Mouse (Mus musculus) brain, adult 2 months (tissue): ENCODE results near the gene Prr19.
A peak's percentile ranks its signal among the peaks of the same experiment; 100 is the strongest.

Source experiments
- DNase-seq: peaks from one replicate; pipeline ENCODE4 v3.0.0; 2011; ENCODE audit warnings: low read depth, low spot score

Gene Prr19

DNA sequence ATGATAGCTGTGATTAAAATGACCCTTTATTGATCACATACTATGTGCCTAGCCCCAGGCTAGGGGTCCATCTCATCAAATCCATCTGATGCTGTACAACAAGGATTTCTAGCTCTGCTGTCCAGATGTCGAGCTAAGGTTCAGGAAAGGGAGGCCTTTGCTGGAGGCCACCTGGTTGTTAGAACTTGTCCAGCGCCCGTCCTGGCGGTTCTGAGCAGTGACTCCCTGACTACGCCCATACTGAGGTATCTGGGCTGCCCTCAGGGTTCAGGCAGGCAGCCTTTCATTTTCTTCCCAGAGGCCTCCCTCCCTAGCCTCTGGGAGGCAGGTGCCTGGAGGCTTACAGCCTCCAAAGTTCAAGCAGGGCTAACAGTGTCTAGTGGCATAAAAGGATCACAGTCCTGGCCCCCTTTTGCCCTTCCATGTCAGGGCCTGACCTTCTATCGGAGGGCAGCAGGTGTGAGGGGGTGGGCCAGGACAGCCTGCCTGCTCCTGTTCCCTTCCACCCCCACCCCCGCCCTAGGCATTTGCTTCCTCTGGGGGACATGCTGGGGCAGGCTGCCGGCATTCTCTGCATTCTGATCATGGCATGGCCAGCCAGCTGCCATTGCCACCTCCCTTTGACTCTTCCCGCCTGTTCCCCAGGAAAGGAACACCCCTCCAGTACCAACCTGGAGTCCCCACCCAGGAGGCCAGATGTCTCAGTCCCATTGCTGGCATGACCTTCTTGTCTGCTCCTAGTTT lies 25.5 kb upstream of the Prr19 start:
- DNase-seq: no peak

DNA sequence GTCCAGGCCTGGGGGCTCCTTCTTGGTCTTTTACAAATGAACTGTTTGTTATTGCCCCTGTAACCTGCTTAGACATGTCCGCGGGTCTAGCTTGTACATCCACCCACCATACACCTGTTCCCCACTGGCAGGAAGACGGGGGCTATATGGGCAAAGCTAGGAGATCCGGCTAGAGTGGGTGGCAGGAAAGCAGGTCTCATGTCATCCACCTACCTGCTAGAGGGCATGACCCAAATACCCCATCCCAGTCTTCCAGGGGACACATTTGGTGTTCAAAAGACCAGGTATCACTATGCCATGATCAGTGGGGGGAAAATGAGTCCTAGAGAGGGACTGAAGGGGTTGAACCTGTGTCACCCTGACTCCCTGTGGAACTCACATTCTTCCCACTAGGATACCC lies 23.8 kb upstream of the Prr19 start:
- no peak for DNase-seq

DNA sequence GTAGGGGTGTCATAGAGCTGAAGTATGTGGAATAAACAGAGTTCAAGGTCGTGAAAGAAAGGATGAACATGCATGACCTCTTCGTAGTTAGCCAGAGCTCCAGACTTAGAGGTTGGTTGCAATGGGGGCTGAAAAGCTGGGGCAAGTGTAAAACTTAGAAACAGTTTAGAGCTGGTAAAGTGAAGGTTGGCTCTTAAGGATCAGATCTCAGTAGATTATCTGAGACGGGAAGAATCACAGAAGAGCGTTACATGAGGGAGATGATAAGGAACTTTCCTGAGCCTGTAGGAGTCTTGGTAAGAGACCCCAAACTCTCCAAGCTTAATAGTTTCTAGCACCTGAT lies 23.2 kb upstream of the Prr19 start:
- DNase-seq: no peak

DNA sequence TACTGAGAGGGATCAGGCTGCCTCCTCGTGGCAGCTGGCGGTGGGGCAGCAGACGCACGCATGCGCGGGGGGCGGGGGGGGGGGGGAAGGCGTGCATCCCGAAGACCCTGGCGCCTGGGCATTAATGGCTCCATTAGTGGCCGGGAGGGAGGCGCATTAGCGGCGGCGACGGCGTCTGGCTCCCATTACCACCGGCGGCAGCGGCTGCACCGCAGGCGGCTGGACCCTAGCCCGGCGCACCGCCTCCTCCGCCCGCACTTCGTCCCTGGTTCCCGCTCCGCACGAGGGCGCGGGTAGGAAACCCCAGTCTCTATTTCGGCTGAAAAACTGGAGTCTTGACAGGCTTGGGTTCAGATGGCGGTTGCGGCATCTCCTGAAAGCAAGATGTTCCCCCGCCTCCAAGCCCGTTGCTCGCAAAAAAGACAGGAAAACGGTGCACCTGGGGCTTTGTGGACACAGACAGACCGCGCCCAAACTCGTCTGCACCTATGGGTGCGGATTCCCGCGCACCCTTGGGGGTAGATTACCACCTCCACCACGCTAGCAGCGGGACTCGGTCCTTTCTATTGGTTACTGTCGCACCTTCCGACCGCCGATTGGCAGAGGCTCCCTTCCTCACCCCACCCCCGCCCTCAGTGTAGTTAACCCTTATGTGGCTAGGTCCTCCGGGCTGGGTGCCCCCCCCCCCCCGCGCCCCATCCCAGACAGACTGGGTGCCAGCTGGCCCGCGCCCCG lies 22.7 kb upstream of the Prr19 start:
- peak; percentile 97 for DNase-seq

DNA sequence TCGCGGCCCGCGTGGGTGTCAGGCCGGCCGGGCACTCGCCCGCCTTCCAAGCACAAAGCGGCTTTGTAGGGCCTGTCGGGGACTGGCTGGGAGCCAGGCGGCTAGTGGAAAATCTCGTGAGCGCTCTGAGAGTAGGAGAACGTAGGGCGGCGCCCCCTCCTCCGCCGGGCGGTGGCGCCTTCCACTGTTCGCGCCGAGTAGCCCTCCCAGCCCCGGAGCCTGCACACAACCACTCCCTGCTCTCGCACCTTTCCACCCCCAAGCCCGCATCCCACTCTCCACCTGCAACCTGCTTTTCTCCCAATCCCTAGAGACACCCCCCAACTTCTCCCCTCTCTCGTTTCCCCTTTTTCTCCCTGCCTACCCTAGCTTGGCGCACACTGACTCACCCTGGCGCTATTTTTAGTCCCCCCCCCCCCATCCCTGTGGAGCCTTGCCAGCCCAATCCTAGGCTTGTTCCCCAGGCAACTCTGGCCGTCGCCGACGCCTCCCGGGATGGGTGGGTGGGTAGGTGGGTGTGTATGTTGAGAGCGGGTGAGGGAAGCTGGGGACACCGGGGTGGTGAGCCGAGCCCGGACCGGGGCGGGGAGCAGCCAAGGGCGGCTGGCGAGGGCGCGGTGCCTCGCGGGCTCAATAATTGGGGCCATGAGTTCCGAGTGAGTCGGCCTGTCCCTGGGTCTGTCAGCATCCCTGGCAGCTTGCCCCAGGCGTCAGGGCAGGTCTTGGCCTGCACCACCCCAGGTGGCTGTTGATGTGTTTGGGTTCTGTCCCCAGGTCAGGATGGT lies 21.9 kb upstream of the Prr19 start:
- peak; percentile 96 for DNase-seq

DNA sequence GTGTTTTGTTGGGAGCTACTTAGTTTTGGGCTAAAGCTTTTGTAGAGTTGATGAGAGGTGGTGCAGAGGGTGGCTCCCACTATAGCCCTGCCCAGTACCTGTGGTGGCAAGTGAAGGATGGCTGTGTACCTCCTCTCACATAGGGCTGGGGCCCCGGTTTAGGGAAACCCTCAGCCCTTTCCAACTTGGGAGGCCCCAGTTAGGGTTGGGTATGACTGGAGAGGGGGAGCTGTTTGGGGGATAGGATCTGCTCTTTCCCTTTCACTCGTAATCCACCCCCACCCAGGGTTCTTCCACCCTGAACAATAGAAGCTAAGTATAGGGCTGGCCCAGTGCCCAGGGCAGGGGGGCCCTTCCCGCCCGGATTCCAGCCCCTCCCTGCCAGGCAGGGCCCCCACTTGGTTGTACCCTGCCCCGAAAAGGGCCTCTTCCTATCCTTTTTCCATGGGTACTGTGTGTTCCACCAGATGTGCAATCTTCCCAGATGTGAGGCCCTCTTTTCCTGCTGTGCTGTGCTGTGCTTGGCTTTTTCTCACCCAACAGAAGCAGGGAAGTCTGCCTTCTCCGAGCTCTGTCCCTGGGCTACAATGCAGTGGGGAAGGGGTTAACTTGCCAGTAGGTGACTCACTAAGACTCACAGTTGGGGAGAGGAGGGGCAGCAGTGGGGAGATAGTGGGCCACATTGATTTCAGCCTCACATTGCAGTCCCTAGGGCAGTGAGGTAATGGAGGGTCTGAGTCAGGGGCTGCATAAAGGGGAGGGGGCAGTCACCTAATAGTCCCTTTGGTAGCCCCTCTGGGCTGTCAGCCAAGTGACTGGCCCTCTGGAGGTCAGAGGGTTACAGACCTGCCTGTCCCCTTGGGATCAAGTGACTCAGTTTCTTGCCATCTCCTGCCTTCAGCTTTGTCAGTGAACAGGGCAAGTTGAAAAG lies 21.1 kb upstream of the Prr19 start:
- peak; percentile 79 for DNase-seq

DNA sequence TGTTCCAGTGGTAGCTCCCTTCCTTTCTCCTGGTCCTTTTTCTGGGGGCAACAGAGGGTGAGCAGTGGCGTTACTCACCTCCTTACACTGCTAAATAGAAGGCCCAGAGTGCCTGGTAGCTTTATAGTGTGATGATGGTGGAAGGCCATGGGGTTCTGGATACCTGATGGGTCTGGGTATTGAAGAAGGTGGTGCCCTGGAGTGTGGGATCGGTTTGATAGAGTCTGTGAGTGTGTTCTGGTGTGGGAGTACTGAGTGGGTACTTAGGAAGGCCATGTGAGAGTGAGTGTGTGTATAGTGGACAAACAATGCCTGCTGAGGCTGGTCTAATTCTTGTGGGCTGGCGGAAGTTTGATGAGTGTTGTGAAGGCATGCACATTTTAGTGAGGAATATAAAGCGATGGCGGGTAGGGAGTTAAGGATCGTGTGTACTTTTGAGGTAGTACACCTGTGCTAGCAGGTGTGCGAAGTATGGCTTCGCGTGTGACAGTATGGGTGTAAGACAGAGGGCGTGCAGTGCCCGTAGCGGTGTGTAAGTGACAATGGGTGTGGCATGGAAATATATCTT lies 20.0 kb upstream of the Prr19 start:
- DNase-seq: no peak

DNA sequence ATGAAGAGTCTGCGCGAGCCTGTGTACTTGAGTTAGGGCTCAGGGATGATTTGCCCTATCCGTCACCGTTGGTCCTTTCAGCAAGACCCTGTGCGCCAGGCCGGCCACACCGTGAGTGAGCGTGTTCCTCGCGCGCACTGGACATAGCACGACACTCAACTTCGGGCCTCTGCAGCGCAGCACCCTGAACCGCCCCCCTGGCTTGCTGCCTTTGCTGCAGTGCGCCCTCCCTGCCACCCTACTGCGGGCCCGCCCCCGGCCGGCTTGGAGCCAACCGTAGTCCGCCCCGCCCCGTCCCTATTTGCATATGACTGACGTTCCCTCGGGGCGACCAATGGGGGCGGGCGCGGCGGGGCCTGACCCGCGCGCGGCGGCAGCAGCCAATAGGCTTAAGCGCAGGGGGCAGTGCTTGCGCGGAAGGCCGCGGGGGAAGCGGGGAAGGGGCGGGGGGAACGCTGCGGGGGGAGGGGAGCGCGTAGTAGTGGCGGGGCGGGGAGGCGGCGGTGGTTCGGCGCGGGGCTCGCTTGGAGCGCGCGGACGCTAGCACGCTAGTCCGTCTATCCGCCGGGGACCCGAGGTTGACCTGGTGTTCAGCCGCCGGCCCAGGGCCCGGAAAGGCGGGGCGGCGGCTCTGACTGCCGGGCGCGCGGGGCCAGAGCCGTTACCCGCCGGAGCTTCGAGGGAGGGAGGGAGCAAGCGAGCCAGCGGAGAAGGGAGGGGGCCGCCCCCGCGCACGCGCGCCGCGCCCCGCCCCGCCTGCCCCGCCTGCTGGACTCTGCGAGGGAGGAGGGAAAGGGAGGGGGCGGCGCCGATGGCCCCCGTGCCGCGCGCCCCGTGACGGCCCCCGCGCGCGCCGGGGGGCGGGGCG lies 19.2 kb upstream of the Prr19 start:
- DNase-seq: peak; percentile 99

DNA sequence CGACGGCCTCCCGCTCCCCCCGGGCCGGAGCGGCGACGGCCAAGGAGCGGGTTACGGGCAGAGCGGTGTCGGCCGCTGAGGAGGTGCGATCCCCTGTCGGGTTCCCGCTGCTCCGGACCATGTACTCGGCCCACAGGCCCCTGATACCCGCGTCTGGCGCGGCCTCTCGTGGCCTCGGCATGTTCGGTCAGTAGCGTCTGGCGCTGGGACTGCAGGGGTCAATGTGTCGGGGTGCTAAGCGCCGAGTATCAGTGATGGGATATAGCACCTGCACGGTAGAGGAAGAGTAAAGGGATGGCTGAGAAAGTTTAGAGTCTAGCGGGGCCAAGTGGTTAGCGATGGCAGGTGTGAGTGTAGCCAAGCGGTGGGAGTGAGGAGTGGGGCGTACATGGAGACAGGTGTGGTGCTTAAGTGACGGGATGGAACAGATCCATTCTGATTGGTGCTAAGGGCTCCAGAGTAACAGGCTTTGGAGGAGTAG lies 18.4 kb upstream of the Prr19 start:
- peak; percentile 67 for DNase-seq

DNA sequence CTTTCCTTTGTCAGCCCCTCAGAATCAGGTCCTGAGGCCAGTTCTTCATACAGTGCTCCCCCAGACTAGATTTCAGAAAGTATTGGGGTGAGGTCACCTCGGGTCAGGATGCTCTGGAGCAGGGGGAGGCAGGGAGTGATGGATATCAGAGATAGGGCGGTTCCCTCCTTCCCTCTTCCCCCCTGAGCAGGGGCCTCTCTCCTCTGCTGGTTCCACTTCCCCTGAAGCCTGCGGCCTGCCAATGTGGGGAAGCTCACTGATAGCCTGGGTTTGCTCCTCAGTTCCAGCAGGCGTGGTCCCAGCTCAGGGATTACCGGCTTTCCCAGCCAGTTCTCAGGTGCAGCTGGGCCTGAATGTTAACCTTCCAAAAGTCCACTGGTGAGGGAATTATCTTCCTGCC lies 17.6 kb upstream of the Prr19 start:
- no peak for DNase-seq

DNA sequence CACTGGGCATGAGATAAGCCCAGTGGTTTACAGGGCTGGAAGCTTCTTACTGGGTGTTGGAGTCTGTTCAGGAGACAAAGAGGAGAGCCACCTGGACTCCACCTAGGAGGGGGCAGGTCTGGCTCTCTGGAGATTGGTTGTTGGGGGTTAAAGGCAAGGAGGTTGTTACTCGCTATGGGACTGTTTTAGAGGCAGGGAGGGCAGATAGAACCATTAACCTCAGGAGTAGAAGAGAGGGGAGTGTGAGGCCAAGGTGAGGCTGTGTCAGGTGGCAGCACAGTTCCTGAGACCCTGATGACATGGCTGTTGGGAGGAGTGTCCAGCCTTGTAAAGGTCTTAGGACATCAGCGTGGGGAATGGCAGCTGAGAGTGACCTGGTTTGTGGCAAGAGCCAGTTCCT lies 17.0 kb upstream of the Prr19 start:
- no peak for DNase-seq

DNA sequence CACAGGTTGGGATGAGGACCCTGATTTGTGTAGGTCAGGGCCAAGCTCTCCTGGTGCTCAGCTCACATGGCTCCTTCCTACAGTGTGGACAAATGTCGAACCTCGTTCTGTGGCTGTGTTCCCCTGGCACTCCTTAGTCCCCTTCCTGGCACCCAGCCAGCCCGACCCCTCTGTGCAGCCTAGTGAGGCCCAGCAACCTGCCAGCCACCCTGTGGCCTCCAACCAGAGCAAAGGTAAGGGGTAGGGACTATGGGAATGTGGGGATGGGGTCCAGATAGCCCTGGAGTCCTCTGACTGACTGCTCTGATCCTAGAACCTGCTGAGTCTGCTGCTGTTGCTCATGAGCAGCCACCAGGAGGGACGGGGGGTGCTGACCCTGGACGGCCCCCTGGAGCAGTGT lies 16.4 kb upstream of the Prr19 start:
- DNase-seq: no peak

DNA sequence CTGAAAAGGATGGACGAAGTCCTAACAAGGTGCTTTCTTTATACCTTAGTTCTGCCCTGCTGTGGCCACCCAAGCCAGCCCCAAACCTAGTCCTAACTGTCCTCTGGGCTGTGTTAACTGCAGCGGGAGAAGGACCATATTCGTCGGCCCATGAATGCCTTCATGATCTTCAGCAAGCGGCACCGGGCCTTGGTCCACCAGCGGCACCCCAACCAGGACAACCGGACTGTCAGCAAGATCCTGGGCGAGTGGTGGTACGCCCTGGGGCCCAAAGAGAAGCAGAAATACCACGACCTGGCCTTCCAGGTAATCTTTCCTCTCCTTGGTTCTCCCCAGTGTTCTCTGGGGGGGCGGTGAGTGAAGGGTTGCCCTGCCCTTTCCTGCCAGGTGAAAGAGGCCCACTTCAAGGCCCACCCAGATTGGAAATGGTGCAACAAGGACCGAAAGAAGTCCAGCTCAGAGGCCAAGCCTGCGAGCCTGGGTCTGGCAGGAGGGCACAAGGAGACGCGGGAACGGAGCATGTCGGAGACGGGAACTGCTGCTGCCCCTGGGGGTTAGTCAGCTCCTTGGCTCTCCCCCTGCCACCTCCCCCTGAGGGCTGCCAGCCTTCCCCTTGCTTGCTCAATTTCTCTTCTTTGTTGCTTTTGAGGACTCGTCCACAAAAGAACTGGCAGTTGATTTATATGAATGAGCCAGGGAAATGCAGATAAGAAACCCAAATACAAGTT lies 15.5 kb upstream of the Prr19 start:
- DNase-seq: no peak

DNA sequence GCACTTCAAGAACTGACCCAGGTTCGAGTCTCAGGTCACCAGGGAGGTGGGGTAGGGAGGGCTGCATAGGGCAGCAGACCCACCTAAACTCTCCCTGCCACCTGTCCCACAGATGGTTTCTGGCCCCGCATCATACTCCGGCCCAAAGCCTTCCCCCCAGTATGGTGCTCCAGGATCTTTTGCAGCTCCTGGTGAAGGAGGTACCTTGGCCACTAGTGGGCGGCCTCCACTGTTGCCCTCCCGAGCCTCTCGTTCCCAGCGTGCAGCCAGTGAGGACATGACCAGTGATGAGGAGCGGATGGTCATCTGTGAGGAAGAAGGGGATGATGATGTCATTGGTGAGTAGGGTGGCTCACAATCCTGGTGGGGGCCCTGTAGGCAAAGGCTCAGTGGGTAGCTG lies 14.2 kb upstream of the Prr19 start:
- DNase-seq: no peak

DNA sequence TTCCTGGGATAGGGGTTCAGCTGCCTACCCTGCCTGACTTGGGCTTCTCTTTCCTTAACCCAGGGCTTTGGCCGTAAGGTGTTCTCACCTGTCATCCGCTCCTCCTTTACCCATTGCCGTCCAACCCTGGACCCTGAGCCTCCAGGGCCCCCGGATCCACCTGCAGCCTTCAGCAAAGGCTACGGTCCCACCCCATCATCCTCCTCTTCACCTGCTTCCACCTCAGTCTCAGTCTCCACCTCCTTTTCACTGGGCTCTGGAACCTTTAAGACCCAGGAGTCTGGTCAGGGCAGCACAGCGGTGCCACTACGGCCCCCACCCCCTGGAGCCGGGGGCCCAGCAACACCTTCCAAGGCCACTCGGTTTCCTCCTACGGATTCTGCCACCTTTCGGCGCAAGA lies 13.2 kb upstream of the Prr19 start:
- no peak for DNase-seq

DNA sequence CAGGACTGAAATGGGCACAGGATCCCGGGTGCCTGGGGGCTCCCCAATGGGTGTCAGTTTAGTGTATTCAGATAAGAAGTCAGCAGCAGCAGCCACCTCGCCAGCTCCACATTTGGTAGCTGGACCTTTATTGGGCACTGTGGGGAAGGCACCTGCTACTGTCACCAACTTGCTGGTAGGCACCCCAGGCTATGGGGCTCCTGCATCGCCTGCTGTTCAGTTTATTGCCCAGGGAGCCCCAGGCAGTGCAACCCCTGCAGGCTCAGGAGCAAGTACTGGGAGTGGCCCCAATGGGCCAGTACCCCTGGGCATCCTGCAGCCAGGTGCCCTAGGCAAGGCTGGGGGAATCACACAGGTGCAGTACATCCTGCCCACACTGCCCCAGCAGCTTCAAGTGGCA lies 12.5 kb upstream of the Prr19 start:
- no peak for DNase-seq

DNA sequence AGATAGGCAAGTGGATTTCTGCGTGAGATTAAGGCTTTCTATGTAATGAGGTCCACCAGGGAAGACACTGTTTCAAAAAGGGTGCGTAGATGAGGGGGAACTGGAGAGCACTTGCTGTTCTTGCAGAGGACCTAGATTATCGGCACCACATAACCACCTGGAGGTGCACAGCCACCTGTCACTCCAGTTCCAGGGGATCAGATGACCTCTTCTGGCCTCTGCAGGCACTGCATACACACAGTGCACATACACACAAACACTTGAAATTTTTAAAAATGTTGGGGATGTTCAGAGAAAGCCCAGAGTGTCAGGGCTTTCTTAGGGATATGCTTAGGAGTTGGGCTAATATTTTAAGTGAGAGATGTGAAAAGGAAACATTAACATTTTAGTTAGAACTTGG lies 11.3 kb upstream of the Prr19 start:
- no peak for DNase-seq

DNA sequence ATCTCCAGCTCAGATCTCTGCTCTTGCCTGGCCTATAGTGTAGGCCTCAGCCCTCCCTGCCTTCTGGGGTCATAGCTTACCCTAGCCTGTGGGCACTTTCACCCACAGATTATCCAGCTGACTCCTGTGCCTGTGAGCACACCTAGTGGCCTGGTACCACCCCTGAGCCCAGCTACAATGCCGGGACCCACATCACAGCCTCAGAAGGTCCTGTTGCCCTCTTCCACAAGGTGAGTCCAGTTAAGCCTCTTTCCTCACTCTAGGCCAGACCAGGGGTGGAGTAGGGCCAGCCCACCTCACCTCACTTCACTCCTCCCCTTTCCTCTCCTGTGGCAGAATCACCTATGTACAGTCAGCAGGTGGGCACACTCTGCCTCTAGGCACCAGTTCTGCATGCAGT lies 10.7 kb upstream of the Prr19 start:
- no peak for DNase-seq

DNA sequence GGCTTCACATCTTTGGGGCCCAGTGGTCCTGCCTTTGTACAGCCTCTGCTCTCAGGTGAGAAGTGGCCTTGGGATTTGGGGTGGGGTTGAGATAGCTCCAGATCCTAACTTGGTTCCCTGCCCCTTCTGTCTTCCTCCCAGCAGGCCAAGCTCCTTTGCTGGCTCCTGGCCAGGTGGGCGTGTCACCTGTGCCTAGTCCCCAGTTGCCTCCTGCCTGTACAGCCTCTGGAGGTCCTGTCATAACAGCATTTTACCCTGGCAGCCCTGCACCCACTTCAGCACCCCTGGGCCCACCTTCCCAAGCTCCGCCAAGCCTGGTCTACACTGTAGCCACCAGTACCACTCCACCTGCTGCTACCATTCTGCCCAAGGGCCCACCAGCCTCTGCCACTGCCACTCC lies 10.3 kb upstream of the Prr19 start:
- no peak for DNase-seq

DNA sequence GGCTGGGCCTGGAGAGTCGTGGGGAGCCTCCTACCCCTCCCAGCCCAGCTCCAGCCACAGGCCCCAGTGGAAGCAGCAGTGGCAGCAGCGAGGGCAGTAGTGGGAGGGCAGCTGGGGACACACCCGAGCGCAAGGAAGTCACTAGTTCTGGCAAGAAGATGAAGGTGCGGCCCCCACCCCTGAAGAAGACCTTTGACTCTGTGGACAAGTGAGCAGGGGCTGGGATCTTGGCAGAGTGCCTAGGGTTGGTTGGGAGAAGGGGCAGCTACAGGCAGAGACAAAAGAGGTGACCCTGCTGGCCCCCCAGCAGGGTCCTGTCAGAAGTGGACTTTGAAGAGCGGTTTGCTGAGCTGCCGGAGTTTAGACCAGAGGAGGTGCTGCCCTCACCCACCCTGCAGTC lies 9.1 kb upstream of the Prr19 start:
- no peak for DNase-seq
